Mouse (Mus musculus) erythroblast, embryonic 14.5 days (primary cell): ENCODE data around the gene Snapc5.
"Not testable (repeated sequence)": the region's sequence is repeated elsewhere in the genome, so short reads cannot be mapped to it uniquely, and the experiment has no call there.

Experiments used
- GATA1 ChIP-seq: IDR thresholded peaks from 2 replicates; pipeline ENCODE4 v1.6.1; 2012; ENCODE audit warnings: low read length, inconsistent platforms, mixed read lengths
- TAL1 ChIP-seq: IDR thresholded peaks from 3 replicates; pipeline ENCODE4 v1.6.1; 2012; ENCODE audit warnings: low read length, inconsistent platforms, mixed read lengths

DNA sequence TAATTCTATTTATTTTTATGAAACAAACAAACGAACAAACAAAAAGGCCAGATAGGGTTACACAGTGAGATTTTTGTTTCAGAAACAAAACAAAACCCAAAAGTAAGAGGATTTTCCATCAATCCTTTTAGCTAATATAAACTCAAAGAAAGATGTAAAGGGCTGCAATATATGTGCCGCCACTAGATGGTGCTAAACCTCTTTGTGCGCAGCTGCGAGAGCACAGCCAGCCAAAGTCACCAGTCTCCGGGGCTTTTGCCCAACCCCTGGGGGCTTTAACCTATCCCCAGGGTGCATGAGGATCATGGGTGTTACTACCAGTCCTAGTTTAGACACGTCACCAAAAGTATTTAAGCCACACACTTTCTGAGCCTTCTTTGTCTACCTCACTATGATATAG is 40.2 kb upstream of the Snapc5 start:
- not testable (repeated sequence) for TF ChIP-seq GATA1, TAL1
